Mouse (Mus musculus) forebrain, embryonic 15.5 days (tissue): ENCODE data around the gene Sipa1l3. TPM values are rescaled to one million over a fixed set of nuclear protein-coding genes. Genes with fewer than 3 reads are reported as not detected.

Experiments
- ATAC-seq: fragments of 200-750 bp; cut with Nextera tagmentation; replicated peaks from 2 replicates; pipeline ENCODE4 v1.8.0; 2017; ENCODE audit warnings: mild to moderate bottlenecking, moderate TSS enrichment, moderate library complexity
- H3K27ac ChIP-seq: fragments of 300-500 bp; sonication (generic); replicated peaks from 2 replicates; pipeline ENCODE4 v1.5.1; 2015; ENCODE audit warnings: mild to moderate bottlenecking, inconsistent platforms
- H3K27me3 ChIP-seq: fragments of 300-500 bp; sonication (generic); 2 replicates; pipeline ENCODE4 v1.6.1; 2015; ENCODE audit warnings: inconsistent platforms
- H3K36me3 ChIP-seq: fragments of 300-500 bp; sonication (generic); 2 replicates; pipeline ENCODE4 v1.6.1; 2015; ENCODE audit warnings: mild to moderate bottlenecking, inconsistent platforms
- H3K4me1 ChIP-seq: fragments of 300-500 bp; sonication (generic); 2 replicates; pipeline ENCODE4 v1.6.1; 2015; ENCODE audit warnings: inconsistent platforms
- H3K4me2 ChIP-seq: fragments of 300-500 bp; sonication (generic); replicated peaks from 2 replicates; pipeline ENCODE4 v1.6.1; 2015; ENCODE audit warnings: mild to moderate bottlenecking, inconsistent platforms
- H3K4me3 ChIP-seq: fragments of 300-500 bp; sonication (generic); 2 replicates; pipeline ENCODE4 v1.5.1; 2015; ENCODE audit warnings: mild to moderate bottlenecking, inconsistent platforms
- H3K9ac ChIP-seq: fragments of 300-500 bp; sonication (generic); replicated peaks from 2 replicates; pipeline ENCODE4 v1.6.1; 2015; ENCODE audit warnings: mild to moderate bottlenecking, inconsistent platforms
- H3K9me3 ChIP-seq: fragments of 300-500 bp; sonication (generic); 2 replicates; pipeline ENCODE4 v1.6.1; 2016; ENCODE audit warnings: inconsistent platforms
- WGBS: fragments of 180-500 bp; shearing (Covaris S2); methylation state at CpG from one replicate; pipeline ENCODE4 v1.1.7; 2015; ENCODE audit warnings: mixed read lengths; 5-methylcytosine and 5-hydroxymethylcytosine counted together
- polyA plus RNA-seq: library from polyadenylated mRNA; unstranded; fragments of >200 nt; fragmentation: Nextera tagmentation; extraction: Ambion mirVana; gene quantifications from 2 replicates; pipeline ENCODE4 v1.2.1, GENCODE M21; 2015

Sipa1l3 gene
- polyA plus RNA-seq, 1 experiment from 2014 or later: 15.0 TPM

DNA sequence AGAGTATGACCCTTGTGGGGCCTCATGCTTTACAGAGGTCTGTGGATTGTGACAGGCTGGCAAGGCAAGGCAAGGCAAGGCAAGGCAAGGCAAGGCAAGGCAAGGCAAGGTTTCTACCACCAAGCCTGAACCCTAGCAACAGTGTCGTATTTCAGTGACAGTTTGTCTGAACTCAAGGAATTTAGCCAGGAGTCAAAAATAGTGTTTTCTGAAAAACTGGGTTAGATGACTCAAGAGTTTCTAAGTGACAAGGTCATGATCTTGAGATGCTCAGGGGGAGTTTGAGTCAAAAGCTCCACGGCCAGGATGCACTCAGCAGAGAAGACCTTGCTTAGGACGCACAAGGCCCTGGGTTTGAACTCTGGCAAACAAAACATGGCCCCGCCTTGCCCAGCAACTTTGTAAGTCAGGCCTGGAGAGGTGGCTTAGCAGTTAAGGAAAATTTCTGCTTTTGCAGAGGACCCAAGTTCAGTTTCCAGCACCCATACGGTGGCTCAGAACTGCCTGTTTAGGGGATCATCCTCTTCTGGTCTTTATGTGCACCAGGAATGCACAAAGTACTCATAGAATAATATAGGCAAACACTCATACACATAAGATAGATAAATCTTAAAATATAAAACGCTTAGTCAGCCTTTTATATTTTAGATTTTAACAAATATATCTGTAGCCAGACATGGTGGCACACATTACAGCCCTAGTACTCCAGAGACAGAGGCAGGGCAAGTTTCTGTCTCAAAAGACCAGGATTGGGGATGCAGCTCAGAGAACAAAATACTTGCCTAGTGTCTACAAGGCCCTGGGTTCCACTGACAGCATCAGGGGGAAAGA, 182.4 kb downstream of the Sipa1l3 start:
- Histone ChIP-seq H3K4me1 (no peaks in the 10 kb centered on the region; the same call in 1 of the 2 replicates), H3K9me3 (no peaks in the 10 kb centered on the region), H3K4me2 (no peak overlapping the region), H3K4me3 (no peak overlapping the region), H3K27me3 (no peaks in the 10 kb centered on the region), H3K27ac (no peak overlapping the region), H3K36me3 (peaks cover 2% of the 10 kb centered on the region; the same call in 1 of the 2 replicates), H3K9ac (no peak overlapping the region)
- WGBS: 86% methylated on average over 6 of the region's 6 CpGs
- no peak for ATAC-seq

DNA sequence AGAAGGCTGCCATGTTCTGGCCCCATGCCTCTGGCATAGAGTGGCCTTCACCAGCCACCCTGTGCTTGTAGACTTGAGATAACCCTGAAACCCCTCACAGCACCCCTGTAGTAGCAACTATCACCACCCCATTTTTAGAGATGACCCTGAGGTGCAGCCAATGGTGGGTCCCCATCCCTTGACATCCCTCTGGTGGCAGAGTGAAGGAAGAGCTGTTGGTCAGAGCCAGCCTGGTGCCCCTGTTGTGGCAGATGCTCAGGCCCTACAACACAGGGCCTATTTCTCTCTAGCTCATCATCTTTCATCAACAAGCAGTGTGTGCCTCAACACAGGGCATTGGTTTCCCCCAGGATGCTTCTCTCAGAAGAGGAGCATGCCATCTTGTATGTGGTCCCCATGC, 183.2 kb downstream of the Sipa1l3 start:
- Histone ChIP-seq H3K4me3 (no peak overlapping the region), H3K4me2 (no peak overlapping the region), H3K4me1 (no peaks in the 10 kb centered on the region; the same call in 1 of the 2 replicates), H3K36me3 (peaks cover 8% of the 10 kb centered on the region; the same call in 1 of the 2 replicates), H3K9ac (no peak overlapping the region), H3K9me3 (no peaks in the 10 kb centered on the region), H3K27me3 (no peaks in the 10 kb centered on the region), H3K27ac (0 out of 2 replicates have a peak overlapping the region, but pooled peaks have one; percentile 6)
- ATAC-seq: no peak

GRCm38 (mm10) chr7:29334156-29334555, 184.3 kb downstream of the Sipa1l3 start:
- no peak overlapping the region; the same call in 1 of the 2 replicates for H3K27ac ChIP-seq
- no peaks in the 10 kb centered on the region for H3K27me3 ChIP-seq
- no peak overlapping the region for H3K9ac ChIP-seq
- peaks cover 13% of the 10 kb centered on the region; the same call in 1 of the 2 replicates for H3K36me3 ChIP-seq
- no peaks in the 10 kb centered on the region for H3K9me3 ChIP-seq
- no peak overlapping the region for H3K4me3 ChIP-seq
- ATAC-seq: no peak
- no peaks in the 10 kb centered on the region; the same call in 1 of the 2 replicates for H3K4me1 ChIP-seq
- H3K4me2 ChIP-seq: no peak overlapping the region
- WGBS: 37% methylated on average over 7 of the region's 7 CpGs

- Histone ChIP-seq H3K4me3 (no peak overlapping the region), H3K4me2 (no peak overlapping the region), H3K9ac (no peak overlapping the region), H3K4me1 (no peaks in the 10 kb centered on the region), H3K27me3 (no peaks in the 10 kb centered on the region), H3K27ac (no peak overlapping the region), H3K9me3 (no peaks in the 10 kb centered on the region), H3K36me3 (peaks cover 20% of the 10 kb centered on the region)
- ATAC-seq: no peak
- 93% methylated on average over 16 of the region's 16 CpGs for WGBS
These were observed 189.5 kb downstream of the Sipa1l3 start for GRCm38 (mm10) chr7:29328984-29329383.

DNA sequence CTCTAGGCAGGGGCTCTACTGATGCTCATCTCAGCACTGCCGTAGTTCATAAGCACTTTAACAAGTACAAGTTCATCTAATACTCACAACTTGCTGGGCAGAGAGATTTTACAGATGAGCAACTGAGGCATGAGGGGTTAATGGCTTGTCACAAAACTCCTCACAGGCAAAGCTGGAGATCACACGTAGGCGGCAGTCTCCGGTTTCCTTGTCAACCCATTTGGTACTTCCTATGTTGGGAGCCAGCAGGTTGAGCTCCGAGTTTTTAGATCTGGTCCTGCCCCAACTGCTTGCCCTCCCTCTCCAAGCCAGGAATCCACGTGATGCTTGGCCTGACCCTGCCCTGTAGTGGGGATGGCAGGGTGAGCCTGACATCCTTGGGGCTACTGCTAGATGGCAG, 191.4 kb downstream of the Sipa1l3 start:
- Histone ChIP-seq H3K4me1 (no peaks in the 10 kb centered on the region), H3K36me3 (peaks cover 23% of the 10 kb centered on the region), H3K4me2 (no peak overlapping the region), H3K4me3 (no peak overlapping the region), H3K27me3 (no peaks in the 10 kb centered on the region), H3K9ac (no peak overlapping the region), H3K9me3 (no peaks in the 10 kb centered on the region), H3K27ac (no peak overlapping the region)
- no peak for ATAC-seq
- WGBS: 87% methylated on average over 6 of the region's 6 CpGs

GRCm38 (mm10) chr7:29319337-29320307, 198.8 kb downstream of the Sipa1l3 start:
- H3K9me3 ChIP-seq: no peaks in the 10 kb centered on the region

DNA sequence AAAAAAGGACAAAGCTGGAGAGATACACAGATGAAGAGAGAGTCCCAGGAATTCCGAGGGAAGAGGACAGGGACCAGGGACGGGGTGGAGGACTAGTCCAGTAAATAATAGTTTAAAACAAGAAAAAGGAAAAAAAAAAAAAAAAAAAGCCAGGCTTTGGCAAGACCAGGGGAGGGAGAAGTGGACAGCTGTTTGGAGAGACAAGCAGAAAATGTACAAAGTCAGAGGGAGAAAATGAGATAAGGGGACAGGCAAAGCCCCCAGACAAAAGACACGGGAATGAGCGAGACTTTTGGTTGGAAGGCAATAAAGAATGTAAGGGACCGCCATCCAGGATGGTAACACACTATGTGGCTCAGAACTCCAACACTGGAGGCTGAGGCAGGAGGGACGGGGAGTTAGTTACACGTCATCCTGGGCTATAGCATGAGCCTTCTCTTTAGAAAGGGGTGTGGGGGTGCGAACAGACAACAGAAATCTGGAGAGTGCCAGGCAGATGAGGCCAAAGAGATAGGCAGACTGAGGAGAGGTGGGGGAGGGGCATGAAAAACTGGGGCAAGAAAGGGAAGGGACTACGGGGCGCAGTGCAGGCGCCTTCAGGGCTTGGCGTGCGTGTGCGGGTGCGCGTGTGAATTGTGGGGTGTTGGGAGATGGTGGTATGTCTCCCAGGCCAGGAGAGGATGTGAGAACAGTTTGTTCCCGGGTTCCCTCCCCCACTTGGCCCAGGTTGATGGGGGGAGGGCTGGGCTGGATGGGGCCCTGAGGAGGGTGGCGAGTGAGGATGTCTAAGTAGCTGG, 200.1 kb downstream of the Sipa1l3 start:
- ATAC-seq: peak; percentile 14
- no peak overlapping the region; the same call in 1 of the 2 replicates for H3K9ac ChIP-seq
- H3K36me3 ChIP-seq: peaks cover 20% of the 10 kb centered on the region; the same call in 1 of the 2 replicates
- 4% methylated on average over 18 of the region's 18 CpGs for WGBS
- H3K4me3 ChIP-seq: peak overlapping the region; percentile 7; the same call in 1 of the 2 replicates
- peak overlapping the region; percentile 98 for H3K27ac ChIP-seq
- peaks cover 80% of the 10 kb centered on the region for H3K4me1 ChIP-seq
- peak overlapping the region; percentile 33 for H3K4me2 ChIP-seq
- H3K27me3 ChIP-seq: no peaks in the 10 kb centered on the region
- H3K9me3 ChIP-seq: no peaks in the 10 kb centered on the region

More at GRCm38 (mm10) chr7:29319337-29320307, 198.8 kb downstream of the Sipa1l3 start:
- Histone ChIP-seq H3K4me2 (peak overlapping the region; percentile 33), H3K9ac (no peak overlapping the region), H3K4me3 (peak overlapping the region; percentile 7; the same call in 1 of the 2 replicates), H3K4me1 (peaks cover 66% of the 10 kb centered on the region), H3K27ac (peak overlapping the region; percentile 98), H3K27me3 (no peaks in the 10 kb centered on the region), H3K36me3 (peaks cover 11% of the 10 kb centered on the region; the same call in 1 of the 2 replicates)
- WGBS: 9% methylated on average over 19 of the region's 19 CpGs
- no peak for ATAC-seq

- ATAC-seq: peak; percentile 60
- H3K4me1 ChIP-seq: peaks cover 87% of the 10 kb centered on the region
- WGBS: 3% methylated on average over 2 of the region's 2 CpGs
- no peaks in the 10 kb centered on the region for H3K27me3 ChIP-seq
- peaks cover 20% of the 10 kb centered on the region; the same call in 1 of the 2 replicates for H3K36me3 ChIP-seq
- H3K9ac ChIP-seq: peak overlapping the region; percentile 33; the same call in 1 of the 2 replicates
- H3K9me3 ChIP-seq: no peaks in the 10 kb centered on the region
- peak overlapping the region; percentile 33 for H3K4me2 ChIP-seq
- H3K4me3 ChIP-seq: 0 out of 2 replicates have a peak overlapping the region, but pooled peaks have one; percentile 4
- peak overlapping the region; percentile 98 for H3K27ac ChIP-seq
These were observed 200.9 kb downstream of the Sipa1l3 start for GRCm38 (mm10) chr7:29317558-29317957.

DNA sequence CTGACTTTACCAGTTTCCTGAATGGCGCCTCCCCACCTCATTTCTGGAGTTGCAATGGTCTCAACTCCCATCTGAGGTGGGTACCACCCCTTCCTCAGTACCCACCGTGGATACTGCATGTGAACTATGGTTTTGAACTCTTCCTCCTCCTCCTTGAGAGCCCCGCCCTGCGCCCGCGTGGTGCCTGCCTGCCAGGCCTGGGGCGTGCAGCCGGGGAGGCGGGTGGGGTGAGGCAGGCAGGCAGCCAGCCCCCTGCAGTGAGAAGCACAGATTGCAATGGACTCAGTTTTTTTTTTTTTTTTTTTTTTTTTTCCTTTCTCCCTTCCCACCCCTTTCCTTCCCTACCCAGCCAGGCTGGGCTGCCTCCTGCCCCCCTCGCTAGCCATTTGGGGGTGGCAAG, 201.5 kb downstream of the Sipa1l3 start:
- Histone ChIP-seq H3K9me3 (no peaks in the 10 kb centered on the region), H3K36me3 (peaks cover 25% of the 10 kb centered on the region; the same call in 1 of the 2 replicates), H3K27ac (peak overlapping the region; percentile 98), H3K27me3 (no peaks in the 10 kb centered on the region), H3K4me1 (peaks cover 90% of the 10 kb centered on the region), H3K4me3 (0 out of 2 replicates have a peak overlapping the region, but pooled peaks have one; percentile 4), H3K4me2 (peak overlapping the region; percentile 33), H3K9ac (peak overlapping the region; percentile 33)
- ATAC-seq: peak; percentile 46
- WGBS: 2% methylated on average over 10 of the region's 10 CpGs

- H3K4me3 ChIP-seq: no peak overlapping the region
- peak overlapping the region; percentile 33 for H3K9ac ChIP-seq
- H3K9me3 ChIP-seq: no peaks in the 10 kb centered on the region
- H3K36me3 ChIP-seq: peaks cover 32% of the 10 kb centered on the region
- H3K27me3 ChIP-seq: no peaks in the 10 kb centered on the region
- H3K4me2 ChIP-seq: peak overlapping the region; percentile 33
- no peak for ATAC-seq
- peaks cover 88% of the 10 kb centered on the region for H3K4me1 ChIP-seq
- H3K27ac ChIP-seq: peak overlapping the region; percentile 98
- WGBS: 53% methylated on average over 17 of the region's 17 CpGs
These were observed 202.2 kb downstream of the Sipa1l3 start for GRCm38 (mm10) chr7:29316137-29316734.
